Mouse (Mus musculus) cerebellum, adult 2 months (tissue): ENCODE measurements around the gene Fam186b. TPM values are rescaled to one million over a fixed set of nuclear protein-coding genes. Genes with fewer than 3 reads are reported as not detected.

ENCODE experiments used
- DNase-seq, 2 experiments: peaks; one replicate each; pipeline ENCODE4 v3.0.0; 2021
- H3K27ac ChIP-seq: fragments of 200-500 bp; 2 replicates; pipeline ENCODE4 v1.5.1; 2012; ENCODE audit warnings: low read length, control low read depth, inconsistent platforms; ENCODE audit not compliant: insufficient read depth
- H3K27me3 ChIP-seq: fragments of 200-500 bp; 2 replicates; pipeline ENCODE4 v1.6.1; 2012; ENCODE audit warnings: inconsistent platforms, mild to moderate bottlenecking, low read length, moderate library complexity; ENCODE audit not compliant: control insufficient read depth, insufficient read depth
- H3K4me1 ChIP-seq: fragments of 200-500 bp; 2 replicates; pipeline ENCODE4 v1.6.1; 2011; ENCODE audit warnings: low read length; ENCODE audit not compliant: control insufficient read depth, insufficient read depth
- H3K4me3 ChIP-seq: fragments of 200-500 bp; replicated peaks from 2 replicates; pipeline ENCODE3; 2011; ENCODE audit warnings: mild to moderate bottlenecking, low read depth, low read length, control low read depth; ENCODE audit not compliant: insufficient read depth
- CTCF ChIP-seq: fragments of 200-500 bp; IDR thresholded peaks from 2 replicates; pipeline ENCODE4 v1.5.1; 2011; ENCODE audit warnings: low read depth, mild to moderate bottlenecking, control low read depth, low read length, moderate library complexity, borderline replicate concordance; ENCODE audit not compliant: insufficient read depth
- POLR2A ChIP-seq: fragments of 200-500 bp; IDR thresholded peaks from 2 replicates; pipeline ENCODE4 v1.6.1; 2011; ENCODE audit warnings: low read length, control low read depth, borderline replicate concordance; ENCODE audit not compliant: insufficient read depth
- WGBS: fragments of 180-500 bp; shearing (Covaris S2); methylation state at CpG from one replicate; pipeline ENCODE4 v1.1.7; 2018; 5-methylcytosine and 5-hydroxymethylcytosine counted together
- polyA plus RNA-seq: library from polyadenylated mRNA; depleted of rRNA; stranded (reverse); fragments of >200 nt; gene quantifications from 2 replicates; pipeline ENCODE4 v1.2.3, GENCODE M21; 2012

Fam186b gene
- polyA plus RNA-seq, 1 experiment: 1.1 TPM

DNA sequence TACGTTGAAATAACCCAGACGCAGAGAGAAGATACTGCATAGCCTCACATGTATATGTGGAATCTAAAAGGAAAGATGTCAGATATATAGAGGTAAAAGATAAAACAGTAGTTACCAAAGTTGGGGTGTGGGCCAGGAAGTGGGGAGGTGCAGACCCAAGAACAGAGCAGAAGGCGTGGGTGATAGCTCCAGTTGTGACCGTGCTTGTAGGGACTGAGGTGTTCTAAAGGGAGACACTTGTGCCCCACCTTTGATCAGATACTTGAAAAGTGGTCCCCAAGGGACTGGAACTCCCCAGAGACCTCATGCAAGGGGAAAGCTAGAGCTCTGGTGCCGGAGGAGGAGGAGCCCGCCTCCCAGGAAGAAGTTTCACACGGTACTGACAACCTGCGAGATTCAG lies 19.6 kb downstream of the Fam186b start:
- Histone ChIP-seq H3K4me1 (no peaks in the 10 kb centered on the region), H3K4me3 (no peak overlapping the region), H3K27me3 (no peaks in the 10 kb centered on the region), H3K27ac (no peak overlapping the region)
- 90% methylated on average over 8 of the region's 8 CpGs for whole genome bisulfite sequencing
- no peak for TF ChIP-seq CTCF
- no peak for DNase-seq

DNA sequence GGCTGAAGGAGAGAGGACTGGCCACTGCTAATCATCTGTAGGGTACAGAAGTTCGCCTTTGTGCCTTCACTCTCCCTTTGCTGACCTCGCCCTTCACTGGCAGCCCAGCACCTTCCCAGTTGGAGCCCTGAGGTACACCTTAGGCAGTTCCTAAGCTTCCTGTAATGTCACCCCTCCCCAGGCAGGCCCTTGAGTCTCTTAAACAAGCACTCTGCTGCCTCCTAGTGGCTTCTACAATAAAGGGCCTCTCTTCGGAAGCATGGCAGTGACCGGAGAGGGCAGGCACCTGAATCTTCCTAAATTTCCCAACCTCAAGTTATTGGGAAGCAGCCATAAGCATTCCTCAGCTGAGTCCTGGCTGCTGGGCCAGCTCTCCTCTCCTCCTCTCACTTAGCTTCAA lies 30.0 kb downstream of the Fam186b start:
- TF ChIP-seq POLR2A (no peak), CTCF (peak; percentile 79)
- WGBS: 32% methylated on average over 4 of the region's 4 CpGs
- Histone ChIP-seq H3K4me1 (no peaks in the 10 kb centered on the region), H3K27me3 (no peaks in the 10 kb centered on the region), H3K4me3 (no peak overlapping the region), H3K27ac (no peak overlapping the region)
- DNase-seq: peak; percentile 58 to 75

DNA sequence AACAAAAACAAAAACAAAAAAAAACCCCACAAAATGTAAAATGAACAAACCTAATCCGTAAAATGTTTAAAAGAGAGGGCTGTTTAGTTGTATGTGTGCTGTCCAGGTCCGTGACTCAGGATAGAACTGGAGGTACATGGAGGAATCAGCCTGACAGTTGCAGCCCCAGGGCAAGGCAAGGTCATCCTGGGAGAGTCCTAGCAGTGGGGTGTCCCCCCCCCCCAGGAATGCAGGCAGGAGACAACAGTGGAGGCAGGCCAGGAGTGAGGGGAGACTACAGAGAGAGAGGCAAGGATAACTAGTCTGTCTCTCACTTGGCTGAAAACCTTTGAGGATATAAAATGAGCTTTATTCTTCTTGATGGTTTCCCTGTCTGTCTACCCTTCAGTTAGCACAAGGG lies 31.3 kb downstream of the Fam186b start:
- Histone ChIP-seq H3K4me1 (no peaks in the 10 kb centered on the region), H3K27me3 (no peaks in the 10 kb centered on the region), H3K27ac (no peak overlapping the region), H3K4me3 (no peak overlapping the region)
- DNase-seq: no peak
- WGBS: 95% methylated on average over 2 of the region's 2 CpGs
- no peak for TF ChIP-seq CTCF
- no peak for TF ChIP-seq POLR2A

DNA sequence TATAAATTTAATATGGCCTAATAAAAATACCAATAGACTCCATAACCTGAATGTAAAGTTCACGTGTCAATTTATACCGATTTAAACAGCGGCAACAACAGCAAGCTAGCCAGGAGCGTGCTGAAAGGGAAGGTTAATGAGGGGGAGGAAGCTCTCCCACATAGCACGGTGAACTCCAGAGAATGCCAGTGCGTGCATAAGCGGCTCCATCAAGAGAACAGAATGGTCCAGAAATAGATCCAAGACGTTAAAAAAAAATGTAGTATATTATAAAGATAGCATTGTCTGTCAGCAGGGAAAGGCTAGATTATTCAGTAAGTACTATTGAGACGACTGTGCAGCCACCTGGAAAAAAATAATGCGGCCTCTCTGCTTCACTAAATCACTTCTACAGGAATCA lies 33.0 kb downstream of the Fam186b start:
- Histone ChIP-seq H3K4me3 (no peak overlapping the region), H3K27me3 (no peaks in the 10 kb centered on the region), H3K27ac (no peak overlapping the region), H3K4me1 (no peaks in the 10 kb centered on the region)
- WGBS: 43% methylated on average over 10 of the region's 10 CpGs
- no peak for DNase-seq
- TF ChIP-seq POLR2A: no peak
- no peak for TF ChIP-seq CTCF

GRCm38 (mm10) chr15:99259730-99260252 lies 35.9 kb downstream of the Fam186b start:
- no peaks in the 10 kb centered on the region for H3K27me3 ChIP-seq
- TF ChIP-seq CTCF (no peak), POLR2A (no peak)
- no peak overlapping the region for H3K27ac ChIP-seq
- WGBS: 7% methylated on average over 10 of the region's 10 CpGs
- peak overlapping the region; percentile 26 for H3K4me3 ChIP-seq
- DNase-seq: peak; percentile 30 to 50
- H3K4me1 ChIP-seq: no peaks in the 10 kb centered on the region

DNA sequence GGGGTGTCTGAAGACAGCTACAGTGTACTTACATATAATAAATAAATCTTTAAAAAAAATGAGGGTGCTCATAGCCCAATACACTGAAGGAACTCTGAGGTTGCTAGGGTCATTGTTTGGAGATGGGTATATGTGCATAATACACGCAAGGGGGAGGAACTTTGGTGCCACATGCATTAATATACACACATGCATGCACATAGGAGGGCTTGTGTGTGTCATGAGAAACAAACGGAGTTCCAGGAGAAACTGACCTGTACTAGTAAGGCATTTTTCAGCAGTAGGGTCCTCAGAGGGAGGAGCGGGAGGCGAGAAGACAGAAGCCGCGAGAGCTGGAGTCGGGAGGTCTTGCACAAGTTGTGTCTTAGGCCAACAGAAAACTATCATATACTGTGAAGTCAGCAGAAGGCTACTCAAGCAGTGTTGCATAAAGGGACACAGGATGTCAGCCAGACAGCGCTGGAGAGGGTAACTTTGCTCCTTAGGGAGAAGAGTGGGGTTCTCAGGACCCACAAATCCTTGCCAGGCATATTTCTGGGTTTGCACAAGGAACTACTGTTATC lies 36.4 kb downstream of the Fam186b start:
- no peaks in the 10 kb centered on the region for H3K27me3 ChIP-seq
- H3K4me3 ChIP-seq: peak overlapping the region; percentile 26
- TF ChIP-seq POLR2A: no peak
- TF ChIP-seq CTCF: no peak
- H3K27ac ChIP-seq: no peak overlapping the region
- DNase-seq: no peak
- 68% methylated on average over 8 of the region's 8 CpGs for WGBS
- H3K4me1 ChIP-seq: no peaks in the 10 kb centered on the region

- Histone ChIP-seq H3K4me1 (no peaks in the 10 kb centered on the region; the same call in 1 of the 2 replicates), H3K27me3 (no peaks in the 10 kb centered on the region), H3K4me3 (no peak overlapping the region), H3K27ac (no peak overlapping the region)
- TF ChIP-seq CTCF (no peak), POLR2A (no peak)
- WGBS: 82% methylated on average over 6 of the region's 6 CpGs
- no peak for DNase-seq
These were observed 40.4 kb downstream of the Fam186b start for GRCm38 (mm10) chr15:99255241-99255749.

GRCm38 (mm10) chr15:99254477-99255005 lies 41.1 kb downstream of the Fam186b start:
- H3K27ac ChIP-seq: no peak overlapping the region
- 77% methylated on average over 2 of the region's 2 CpGs for WGBS
- peaks cover 6% of the 10 kb centered on the region; the same call in 1 of the 2 replicates for H3K4me1 ChIP-seq
- H3K27me3 ChIP-seq: no peaks in the 10 kb centered on the region
- TF ChIP-seq POLR2A (no peak), CTCF (no peak)
- no peak for DNase-seq
- H3K4me3 ChIP-seq: no peak overlapping the region
